Mouse (Mus musculus): ENCODE measurements around the gene Ccdc9b. TPM values are rescaled to one million over a fixed set of nuclear protein-coding genes. Genes with fewer than 3 reads are reported as not detected.

The Ccdc9b gene
- polyA plus RNA-seq, 1 experiment: 0.51 TPM

DNA sequence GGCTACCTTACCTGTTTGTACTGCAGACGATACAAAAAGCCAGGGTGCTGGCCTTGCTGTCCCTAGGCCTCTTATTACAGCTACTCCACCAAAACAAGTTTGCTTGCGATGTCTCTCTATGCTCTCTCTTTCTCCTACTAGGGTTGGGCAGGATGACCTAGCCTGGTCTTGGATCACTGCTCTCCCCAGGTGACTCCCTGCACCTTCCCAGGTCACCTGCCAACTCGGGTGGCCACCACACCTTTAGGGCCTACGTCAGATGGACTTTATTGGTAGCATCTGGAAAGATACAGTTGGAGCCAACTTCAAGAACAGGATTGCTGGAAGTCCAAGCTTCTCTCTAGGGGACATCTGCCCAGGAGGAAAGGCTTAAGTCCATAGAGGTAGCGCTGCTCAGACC lies 2.4 kb upstream of the Ccdc9b start:
- Histone ChIP-seq H3K27me3 (ENCODE audit: control insufficient read depth, insufficient read depth, low read length, poor library complexity, severe bottlenecking) (no peaks in the 10 kb centered on the region), H3K36me3 (ENCODE audit: control insufficient read depth, insufficient read depth, low read length, poor library complexity, severe bottlenecking) (no peaks in the 10 kb centered on the region), H3K9me3 (replicated peaks; ENCODE audit: control insufficient read depth, insufficient read depth, low read length, poor library complexity, severe bottlenecking) (no peaks in the 10 kb centered on the region), H3K9ac (ENCODE audit: low read depth, poor library complexity, severe bottlenecking) (no peak overlapping the region), H3K4me1 (ENCODE audit: control insufficient read depth, insufficient read depth, low read length) (no peaks in the 10 kb centered on the region), H3K4me3 (ENCODE audit: low read depth, low read length) (no peak overlapping the region), H3K27ac (ENCODE audit: insufficient read depth, low read length) (no peak overlapping the region)
- TF ChIP-seq EP300 (IDR thresholded peaks at IDR 0.05; ENCODE audit: insufficient read depth, low read depth, low read length) (no peak), POLR2A (IDR thresholded peaks at IDR 0.05; ENCODE audit: insufficient read depth, low read length) (no peak), CTCF (IDR thresholded peaks at IDR 0.05; ENCODE audit: low read depth, low read length) (no peak)

DNA sequence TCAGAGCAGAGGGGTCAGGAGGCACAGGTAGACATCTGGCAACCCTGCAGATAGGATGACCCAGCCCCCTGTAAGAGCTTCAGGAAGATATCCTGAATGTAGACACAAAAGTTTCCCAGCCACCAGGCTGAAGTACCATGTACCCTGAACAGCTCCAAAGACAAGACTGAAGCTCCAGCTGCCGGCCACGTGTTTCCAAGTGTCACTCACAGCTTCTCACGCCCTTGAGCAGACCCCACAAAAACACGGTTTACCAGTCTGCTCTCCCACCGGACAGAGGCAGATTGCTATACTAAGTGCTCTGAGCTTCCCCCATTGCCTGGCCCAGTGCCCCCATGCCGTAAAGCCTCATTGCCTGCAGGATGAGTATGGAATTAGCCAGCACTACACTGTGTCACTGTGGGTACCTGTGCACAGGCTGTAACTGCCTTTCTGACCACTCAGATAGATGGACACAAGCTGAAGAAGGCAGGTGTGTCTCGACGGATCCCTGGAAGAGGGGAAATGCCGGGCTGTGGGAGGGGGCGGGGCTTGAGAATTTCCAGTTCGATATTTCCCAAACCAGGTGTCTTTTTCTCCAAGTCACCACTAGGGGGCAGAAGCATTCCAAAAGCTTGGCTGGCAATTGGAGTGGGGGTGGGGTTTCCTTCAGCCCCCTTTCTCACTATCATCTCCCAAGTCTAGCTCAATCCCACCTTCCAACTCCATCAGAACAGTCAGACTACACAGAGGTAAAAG lies 1.8 kb upstream of the Ccdc9b start:
- Histone ChIP-seq H3K4me3 (ENCODE audit: low read depth, low read length) (no peak overlapping the region), H3K9me3 (replicated peaks; ENCODE audit: control insufficient read depth, insufficient read depth, low read length, poor library complexity, severe bottlenecking) (no peaks in the 10 kb centered on the region), H3K27me3 (ENCODE audit: control insufficient read depth, insufficient read depth, low read length, poor library complexity, severe bottlenecking) (no peaks in the 10 kb centered on the region), H3K27ac (ENCODE audit: insufficient read depth, low read length) (no peak overlapping the region), H3K9ac (ENCODE audit: low read depth, poor library complexity, severe bottlenecking) (no peak overlapping the region), H3K4me1 (ENCODE audit: control insufficient read depth, insufficient read depth, low read length) (no peaks in the 10 kb centered on the region), H3K36me3 (ENCODE audit: control insufficient read depth, insufficient read depth, low read length, poor library complexity, severe bottlenecking) (no peaks in the 10 kb centered on the region)
- TF ChIP-seq CTCF (IDR thresholded peaks at IDR 0.05; ENCODE audit: low read depth, low read length) (peak; percentile 55), EP300 (IDR thresholded peaks at IDR 0.05; ENCODE audit: insufficient read depth, low read depth, low read length) (no peak), POLR2A (IDR thresholded peaks at IDR 0.05; ENCODE audit: insufficient read depth, low read length) (no peak)

DNA sequence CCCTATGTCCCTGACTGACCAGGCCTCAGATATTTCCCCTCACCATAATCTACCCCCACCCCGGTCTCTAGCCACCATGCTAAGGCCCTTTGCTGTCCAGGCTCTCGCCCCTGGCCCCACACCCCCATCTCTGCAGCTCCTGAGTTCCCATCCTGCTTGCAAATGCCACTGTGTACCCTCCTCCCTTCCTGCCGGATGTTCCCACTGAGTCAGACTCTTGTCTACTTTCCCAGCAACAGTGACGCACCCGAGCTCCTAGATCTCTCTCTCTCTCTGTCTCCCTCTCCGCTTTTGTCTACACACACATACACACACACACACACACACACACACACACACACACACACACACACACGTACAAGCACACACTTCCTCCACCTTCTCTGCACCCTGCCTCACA lies 1.0 kb upstream of the Ccdc9b start:
- Histone ChIP-seq H3K4me1 (ENCODE audit: control insufficient read depth, insufficient read depth, low read length) (no peaks in the 10 kb centered on the region), H3K27me3 (ENCODE audit: control insufficient read depth, insufficient read depth, low read length, poor library complexity, severe bottlenecking) (no peaks in the 10 kb centered on the region), H3K4me3 (ENCODE audit: low read depth, low read length) (no peak overlapping the region), H3K27ac (ENCODE audit: insufficient read depth, low read length) (no peak overlapping the region), H3K9ac (ENCODE audit: low read depth, poor library complexity, severe bottlenecking) (no peak overlapping the region), H3K36me3 (ENCODE audit: control insufficient read depth, insufficient read depth, low read length, poor library complexity, severe bottlenecking) (no peaks in the 10 kb centered on the region), H3K9me3 (replicated peaks; ENCODE audit: control insufficient read depth, insufficient read depth, low read length, poor library complexity, severe bottlenecking) (no peaks in the 10 kb centered on the region)
- TF ChIP-seq POLR2A (IDR thresholded peaks at IDR 0.05; ENCODE audit: insufficient read depth, low read length): no peak
- no peak for TF ChIP-seq EP300 (IDR thresholded peaks at IDR 0.05; ENCODE audit: insufficient read depth, low read depth, low read length)
- TF ChIP-seq CTCF (IDR thresholded peaks at IDR 0.05; ENCODE audit: low read depth, low read length): no peak

- peak overlapping the region; percentile 32; the same call in 1 of the 2 replicates for H3K9ac ChIP-seq (ENCODE audit: low read depth, poor library complexity, severe bottlenecking)
- no peaks in the 10 kb centered on the region for H3K9me3 ChIP-seq (replicated peaks; ENCODE audit: control insufficient read depth, insufficient read depth, low read length, poor library complexity, severe bottlenecking)
- H3K27me3 ChIP-seq (ENCODE audit: control insufficient read depth, insufficient read depth, low read length, poor library complexity, severe bottlenecking): no peaks in the 10 kb centered on the region
- H3K4me1 ChIP-seq (ENCODE audit: control insufficient read depth, insufficient read depth, low read length): no peaks in the 10 kb centered on the region
- H3K4me3 ChIP-seq (ENCODE audit: low read depth, low read length): peak overlapping the region; percentile 6; the same call in 1 of the 2 replicates
- no peak overlapping the region for H3K27ac ChIP-seq (ENCODE audit: insufficient read depth, low read length)
- no peaks in the 10 kb centered on the region for H3K36me3 ChIP-seq (ENCODE audit: control insufficient read depth, insufficient read depth, low read length, poor library complexity, severe bottlenecking)
- no peak for TF ChIP-seq CTCF (IDR thresholded peaks at IDR 0.05; ENCODE audit: low read depth, low read length)
- no peak for TF ChIP-seq EP300 (IDR thresholded peaks at IDR 0.05; ENCODE audit: insufficient read depth, low read depth, low read length)
- no peak for TF ChIP-seq POLR2A (IDR thresholded peaks at IDR 0.05; ENCODE audit: insufficient read depth, low read length)
Measured at GRCm38 (mm10) chr2:118762784-118763148, 305 bp upstream of the Ccdc9b start.

DNA sequence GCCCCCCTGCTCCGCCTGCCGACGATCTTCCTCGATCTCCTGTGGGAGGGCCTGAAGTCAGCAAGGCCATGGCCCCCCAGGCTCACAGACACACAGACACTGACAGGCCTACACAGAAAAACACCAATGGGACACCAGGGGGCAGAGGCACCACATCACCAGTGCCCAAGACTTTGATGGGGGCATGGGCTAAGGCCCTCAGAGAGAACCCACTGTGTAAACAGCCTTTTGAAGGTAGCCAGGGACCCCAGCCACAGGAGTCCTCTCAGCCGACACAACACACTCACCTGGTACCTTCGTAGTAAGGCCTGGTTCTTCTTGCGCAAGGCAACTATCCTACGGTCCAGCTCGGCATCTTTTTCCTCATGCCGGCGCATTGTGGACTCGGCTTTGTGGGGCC lies 1.1 kb downstream of the Ccdc9b start:
- H3K27ac ChIP-seq (ENCODE audit: insufficient read depth, low read length): no peak overlapping the region
- no peak overlapping the region for H3K9ac ChIP-seq (ENCODE audit: low read depth, poor library complexity, severe bottlenecking)
- H3K4me3 ChIP-seq (ENCODE audit: low read depth, low read length): no peak overlapping the region
- no peaks in the 10 kb centered on the region for H3K27me3 ChIP-seq (ENCODE audit: control insufficient read depth, insufficient read depth, low read length, poor library complexity, severe bottlenecking)
- no peaks in the 10 kb centered on the region for H3K36me3 ChIP-seq (ENCODE audit: control insufficient read depth, insufficient read depth, low read length, poor library complexity, severe bottlenecking)
- H3K4me1 ChIP-seq (ENCODE audit: control insufficient read depth, insufficient read depth, low read length): no peaks in the 10 kb centered on the region
- TF ChIP-seq POLR2A (IDR thresholded peaks at IDR 0.05; ENCODE audit: insufficient read depth, low read length) (no peak), CTCF (IDR thresholded peaks at IDR 0.05; ENCODE audit: low read depth, low read length) (no peak), EP300 (IDR thresholded peaks at IDR 0.05; ENCODE audit: insufficient read depth, low read depth, low read length) (no peak)
- H3K9me3 ChIP-seq (replicated peaks; ENCODE audit: control insufficient read depth, insufficient read depth, low read length, poor library complexity, severe bottlenecking): no peaks in the 10 kb centered on the region

DNA sequence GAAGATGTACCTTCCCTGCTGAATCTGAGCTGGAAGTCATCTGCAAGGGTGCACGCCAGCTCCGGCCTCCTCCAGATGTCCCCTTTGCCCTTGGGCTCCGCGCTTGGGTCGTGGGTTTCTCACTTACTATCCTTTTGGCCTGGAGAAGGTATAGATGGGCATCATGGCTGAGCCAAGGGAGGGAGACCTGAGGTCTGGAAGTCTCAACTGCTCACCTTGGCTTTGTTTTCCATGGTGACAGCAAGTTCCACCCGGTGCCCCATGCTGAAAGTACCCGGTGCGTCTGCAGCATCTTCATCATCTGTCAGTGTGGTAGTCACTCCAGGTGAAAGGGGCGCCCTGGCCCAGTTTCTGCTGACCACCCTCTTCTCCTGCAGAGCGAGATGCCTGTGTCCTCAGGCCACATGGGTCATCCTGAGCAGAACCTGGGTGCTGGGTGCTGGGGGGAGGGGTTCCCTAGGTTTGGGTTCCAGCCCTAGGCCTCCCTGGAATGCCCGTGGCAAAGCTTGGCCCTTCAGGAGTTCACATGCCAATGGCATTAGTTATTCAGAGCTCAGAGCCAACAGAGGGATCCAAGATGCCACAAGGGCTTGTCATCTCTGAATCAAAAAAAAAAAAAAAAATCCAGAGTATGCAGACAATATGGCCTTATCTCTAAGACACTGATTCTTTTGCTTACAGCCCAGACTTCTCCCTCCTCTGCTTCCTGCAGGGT lies 2.0 kb downstream of the Ccdc9b start:
- Histone ChIP-seq H3K27ac (ENCODE audit: insufficient read depth, low read length) (no peak overlapping the region), H3K27me3 (ENCODE audit: control insufficient read depth, insufficient read depth, low read length, poor library complexity, severe bottlenecking) (no peaks in the 10 kb centered on the region), H3K9ac (ENCODE audit: low read depth, poor library complexity, severe bottlenecking) (no peak overlapping the region), H3K4me1 (ENCODE audit: control insufficient read depth, insufficient read depth, low read length) (no peaks in the 10 kb centered on the region), H3K4me3 (ENCODE audit: low read depth, low read length) (no peak overlapping the region), H3K36me3 (ENCODE audit: control insufficient read depth, insufficient read depth, low read length, poor library complexity, severe bottlenecking) (no peaks in the 10 kb centered on the region), H3K9me3 (replicated peaks; ENCODE audit: control insufficient read depth, insufficient read depth, low read length, poor library complexity, severe bottlenecking) (no peaks in the 10 kb centered on the region)
- TF ChIP-seq EP300 (IDR thresholded peaks at IDR 0.05; ENCODE audit: insufficient read depth, low read depth, low read length): no peak
- TF ChIP-seq POLR2A (IDR thresholded peaks at IDR 0.05; ENCODE audit: insufficient read depth, low read length): no peak
- TF ChIP-seq CTCF (IDR thresholded peaks at IDR 0.05; ENCODE audit: low read depth, low read length): no peak

Measured in ES-Bruce4 (cell line).